Mouse (Mus musculus) gastrocnemius, adult 8-10 months (tissue): ENCODE measurements at regions not wholly inside any gene's neighbourhood (a gene's known extent, or its start where the extent isn't known, plus 50 kb on each side); places are given as distances from the start of the nearest gene placed in this dataset.
A peak's percentile ranks its signal among the peaks of the same experiment; 100 is the strongest.

Experiments used
- DNase-seq, 2 experiments: peaks; one replicate each; pipeline ENCODE4 v3.0.0; 2022; ENCODE audit warnings: low spot score in 2 of 2

DNA sequence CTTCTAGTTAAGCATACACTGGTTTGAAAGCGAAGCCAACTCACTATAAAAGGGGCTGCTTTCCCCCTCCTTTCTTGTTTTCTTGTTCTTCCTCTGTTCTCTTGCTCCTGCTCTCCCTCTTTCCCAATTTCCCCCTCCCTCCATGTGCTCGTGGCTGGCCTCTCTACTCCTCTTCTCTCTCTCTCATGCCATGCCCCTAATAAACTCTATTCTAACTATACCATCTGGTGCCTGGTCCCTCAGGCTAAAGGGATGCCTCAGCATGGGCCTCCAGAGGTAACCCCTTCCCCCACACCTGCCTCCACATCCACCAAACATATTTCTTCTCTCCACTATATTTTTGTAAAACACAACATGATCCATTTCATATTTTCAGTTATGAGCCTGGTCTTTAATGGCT lies 210.1 kb downstream of the Gja1 start:
- DNase-seq: no peak

GRCm38 (mm10) chr10:56597382-56597781 lies 220.3 kb downstream of the Gja1 start:
- no peak for DNase-seq

GRCm38 (mm10) chr10:56598191-56598590 lies 221.1 kb downstream of the Gja1 start:
- no peak for DNase-seq

- DNase-seq: no peak
Measured at GRCm38 (mm10) chr10:56599923-56600322, 222.8 kb downstream of the Gja1 start.

- no peak for DNase-seq
Measured at GRCm38 (mm10) chr10:56611564-56612288, 234.6 kb downstream of the Gja1 start.

- no peak for DNase-seq
Measured at GRCm38 (mm10) chr10:56642656-56643055, 265.5 kb downstream of the Gja1 start.

- no peak for DNase-seq
Measured at GRCm38 (mm10) chr10:56643376-56644135, 266.4 kb downstream of the Gja1 start.

- DNase-seq: no peak
Measured at GRCm38 (mm10) chr10:56660501-56660900, 283.4 kb downstream of the Gja1 start.

GRCm38 (mm10) chr10:56673919-56674318 lies 296.8 kb downstream of the Gja1 start:
- no peak for DNase-seq

DNA sequence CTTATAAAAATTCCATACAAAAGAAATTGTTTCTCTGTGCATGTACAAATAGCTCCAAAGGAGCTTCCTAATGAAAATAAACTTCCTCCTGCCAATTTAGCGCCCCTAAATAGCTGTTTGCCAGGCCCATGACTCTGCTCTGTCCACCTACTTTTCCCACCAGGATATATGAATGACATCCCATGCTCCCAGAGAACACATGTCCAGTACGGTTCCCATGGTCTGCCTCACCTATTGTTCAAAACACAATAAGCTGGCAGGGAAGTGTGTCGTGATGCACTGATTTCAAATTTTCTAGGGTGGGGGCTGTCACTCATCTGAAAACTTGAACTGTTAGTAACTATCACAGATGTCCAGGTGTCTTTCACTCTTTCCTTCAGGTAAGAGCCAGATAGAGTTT lies 305.8 kb downstream of the Gja1 start:
- DNase-seq: no peak

DNA sequence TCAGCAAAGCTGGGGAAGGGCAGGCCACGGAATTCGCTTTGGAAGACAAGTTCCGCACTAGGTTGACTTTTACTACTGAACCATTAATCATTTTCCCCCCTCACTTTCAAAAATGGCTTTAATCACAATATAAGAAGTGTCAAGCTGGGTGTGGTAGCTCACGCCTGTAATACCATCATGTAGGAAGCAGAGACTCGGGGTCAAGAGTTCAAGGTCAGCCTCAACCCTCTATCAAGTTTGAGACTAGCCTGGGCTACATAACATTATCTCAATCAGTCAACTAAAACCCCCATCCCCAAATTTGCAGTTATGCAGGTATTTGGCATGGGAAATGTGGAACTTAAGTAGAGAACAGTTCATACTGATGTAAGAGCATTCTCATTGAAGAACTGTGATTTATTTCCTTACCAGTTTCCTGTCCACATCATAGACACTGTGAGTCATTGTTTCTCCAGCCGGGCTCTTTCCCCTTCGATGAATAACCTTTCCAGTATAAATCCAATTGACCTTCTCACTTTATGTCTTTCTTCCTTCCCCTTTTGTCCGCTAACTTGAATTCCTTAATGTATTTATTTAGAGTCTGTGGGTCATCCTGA lies 308.6 kb downstream of the Gja1 start:
- DNase-seq: no peak

DNA sequence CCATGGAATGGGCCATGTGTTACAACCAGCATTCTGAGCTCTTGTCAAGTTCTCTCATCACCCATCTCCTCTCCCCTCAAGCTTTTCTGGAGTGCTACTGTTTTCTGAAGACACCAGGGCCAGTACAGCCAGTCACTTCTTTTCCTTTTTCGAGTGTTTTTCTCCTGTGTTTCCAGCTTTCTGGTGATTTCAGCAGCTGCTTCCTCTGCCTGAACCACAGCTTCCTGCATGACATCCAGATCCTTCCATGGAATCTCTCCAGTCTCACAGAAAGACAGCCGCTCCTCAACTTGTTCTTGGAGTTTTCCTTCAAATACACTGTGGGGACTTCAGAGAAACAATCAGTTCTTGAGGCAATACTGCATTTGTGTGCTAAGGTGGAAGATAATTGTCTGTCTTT lies 314.3 kb downstream of the Gja1 start:
- DNase-seq: no peak

GRCm38 (mm10) chr10:56695100-56695499 lies 318.0 kb downstream of the Gja1 start:
- DNase-seq: no peak

- DNase-seq: peak; percentile 17
Measured at GRCm38 (mm10) chr10:56700126-56700525, 323.0 kb downstream of the Gja1 start.

DNA sequence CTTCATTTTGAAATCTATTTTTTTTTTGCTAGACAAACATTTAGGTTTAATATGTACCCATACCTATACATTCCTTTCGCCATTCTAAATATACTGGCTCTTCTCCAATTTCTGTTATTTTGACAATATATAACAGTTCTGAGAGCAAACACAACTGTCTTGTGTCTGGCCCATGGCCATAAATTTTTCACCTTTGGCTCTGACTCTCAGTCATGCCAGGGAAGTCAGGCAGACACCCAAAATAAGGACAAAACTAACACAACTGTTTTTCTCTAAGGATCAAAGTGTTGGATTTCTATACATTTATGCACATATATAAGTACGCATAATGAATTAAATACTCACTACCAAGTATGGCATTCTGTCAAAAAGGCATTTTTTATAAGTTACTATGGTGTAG lies 331.3 kb downstream of the Gja1 start:
- no peak for DNase-seq

- no peak for DNase-seq
Measured at GRCm38 (mm10) chr10:56708886-56709285, 331.8 kb downstream of the Gja1 start.

DNA sequence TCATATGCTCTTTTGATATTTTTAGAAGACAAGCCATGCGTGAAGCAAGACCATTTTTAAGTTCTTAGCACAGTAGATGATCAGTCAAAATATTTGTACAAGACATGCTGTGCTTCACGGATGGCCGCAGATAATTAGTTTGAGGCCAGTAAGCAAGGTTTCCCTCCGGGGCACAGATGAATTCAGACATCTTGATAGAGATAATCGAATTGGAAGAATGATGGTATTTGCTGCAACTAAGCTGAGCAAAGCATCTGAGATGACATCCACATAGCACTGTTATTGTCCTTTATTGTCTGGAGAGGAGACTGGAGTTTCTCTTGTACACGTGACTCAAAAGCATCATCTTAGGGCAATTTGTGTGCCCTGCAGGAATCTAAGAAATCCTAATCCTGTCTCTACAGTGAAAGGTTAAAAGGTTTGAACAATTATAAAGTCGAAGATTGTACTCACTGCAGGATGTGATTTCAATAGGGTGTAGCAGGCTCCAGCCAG lies 335.5 kb downstream of the Gja1 start:
- no peak for DNase-seq

GRCm38 (mm10) chr10:56737073-56737472 lies 359.9 kb downstream of the Gja1 start:
- no peak for DNase-seq

DNA sequence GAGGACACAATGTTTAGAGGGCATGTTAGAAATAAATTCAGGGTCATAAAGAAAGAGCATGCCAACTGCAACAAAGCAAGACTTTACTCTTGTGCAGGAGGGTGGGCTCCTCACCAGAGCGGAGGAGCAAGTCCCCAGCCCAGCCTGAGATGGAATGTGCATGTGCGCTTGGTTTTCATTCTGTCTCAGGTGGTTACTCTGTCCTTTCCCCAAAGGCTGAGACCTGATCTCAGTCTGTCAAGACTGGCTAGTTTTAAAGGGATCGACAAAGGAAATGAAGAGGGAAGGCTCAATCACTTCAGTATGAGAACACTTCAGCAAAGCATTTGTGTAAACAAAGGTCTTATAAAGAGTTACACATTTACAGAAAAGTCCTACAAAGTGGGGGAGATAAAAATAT lies 362.5 kb downstream of the Gja1 start:
- DNase-seq: no peak

DNA sequence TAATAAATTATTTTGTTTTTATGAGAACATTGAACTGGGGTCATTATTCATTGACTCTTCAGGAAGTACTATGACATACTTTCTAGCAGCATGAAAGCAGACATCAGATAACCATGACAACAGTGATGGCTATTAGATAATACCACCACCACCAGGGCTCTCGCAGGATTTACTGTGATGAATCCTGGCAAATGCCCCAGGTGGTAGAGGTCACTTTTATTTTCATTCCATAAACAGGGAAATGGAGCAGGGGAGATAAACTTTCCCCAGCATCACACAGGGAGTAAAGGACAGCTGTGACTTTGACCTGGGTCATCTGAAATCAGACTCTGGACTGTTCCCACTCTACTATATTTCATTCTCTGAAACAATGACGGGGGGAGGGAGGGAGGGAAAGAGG lies 375.0 kb downstream of the Gja1 start:
- DNase-seq: no peak

- DNase-seq: no peak
Measured at GRCm38 (mm10) chr10:56753576-56753975, 376.4 kb downstream of the Gja1 start.

DNA sequence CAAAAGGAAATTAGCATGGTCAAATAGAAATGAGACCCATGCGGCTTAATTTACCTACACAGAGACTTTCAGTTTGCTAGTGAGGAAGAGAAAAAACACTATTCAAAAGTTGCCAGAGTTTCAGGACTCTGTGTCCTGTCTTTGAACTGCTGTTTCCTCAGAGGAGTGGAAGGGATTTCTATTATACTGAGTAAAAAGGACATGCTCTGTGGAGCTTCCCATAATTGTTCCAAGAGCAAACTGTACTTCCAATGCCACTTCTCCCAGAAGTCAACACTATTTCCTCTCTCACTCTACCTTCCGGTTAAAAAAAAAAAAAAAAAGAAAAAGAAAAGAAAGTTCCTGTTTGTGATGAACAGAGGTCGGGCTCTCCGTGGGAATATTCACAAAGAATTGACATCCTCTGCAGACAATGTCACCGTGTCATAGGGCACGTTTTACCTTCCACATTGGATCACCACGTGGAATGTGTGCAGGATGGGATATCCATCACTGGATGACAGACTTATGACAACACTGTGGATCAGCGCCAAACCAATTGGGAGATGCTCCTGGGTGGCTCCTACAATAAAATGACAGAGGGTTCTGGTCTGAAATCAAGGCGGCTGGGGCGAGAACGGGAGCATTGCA lies 377.5 kb downstream of the Gja1 start:
- DNase-seq: peak in 1 of 2 experiments; percentile 4
